Mouse (Mus musculus) ES-E14 (cell line): ENCODE measurements around the gene Retsat. TPM values are rescaled to one million over a fixed set of nuclear protein-coding genes. Genes with fewer than 3 reads are reported as not detected.

Experiments
- DNase-seq: peaks from one replicate; pipeline ENCODE4 v3.0.0-alpha.2; 2013; ENCODE audit warnings: low read depth, low spot score
- H3K27ac ChIP-seq: 2 replicates; pipeline ENCODE4 v1.5.1; 2012; ENCODE audit warnings: low read depth, mild to moderate bottlenecking, low read length, moderate library complexity, mixed read lengths; ENCODE audit not compliant: poor library complexity, insufficient read depth, severe bottlenecking
- H3K36me3 ChIP-seq: 2 replicates; pipeline ENCODE4 v1.6.1; 2012; ENCODE audit warnings: mild to moderate bottlenecking, low read length, moderate library complexity, mixed read lengths; ENCODE audit not compliant: control insufficient read depth, poor library complexity, insufficient read depth, severe bottlenecking
- H3K4me1 ChIP-seq, 2 experiments: fragments of 150-350 bp in 1 of 2; sonication (generic) in 1 of 2; 2 replicates each; pipeline ENCODE4 v1.6.1; 2012; ENCODE audit warnings: low read length in 2 of 2, mild to moderate bottlenecking in 1 of 2, mixed read lengths in 1 of 2; ENCODE audit not compliant: control insufficient read depth in 2 of 2, insufficient read depth in 2 of 2, poor library complexity in 1 of 2
- H3K4me3 ChIP-seq, 2 experiments: fragments of 150-350 bp in 1 of 2; sonication (generic) in 1 of 2; 2 replicates each; pipeline ENCODE4 v1.5.1; 2012; ENCODE audit warnings: low read length in 2 of 2, low read depth in 1 of 2, mild to moderate bottlenecking in 1 of 2, mixed read lengths in 1 of 2; ENCODE audit not compliant: insufficient read depth in 1 of 2, poor library complexity in 1 of 2, severe bottlenecking in 1 of 2
- H3K9ac ChIP-seq: 2 replicates; pipeline ENCODE4 v1.6.1; 2012; ENCODE audit warnings: low read depth, mild to moderate bottlenecking, low read length, mixed read lengths; ENCODE audit not compliant: poor library complexity, insufficient read depth, severe bottlenecking
- H3K9me3 ChIP-seq: fragments of 150-350 bp; sonication (generic); 2 replicates; pipeline ENCODE4 v1.6.1; 2012; ENCODE audit warnings: low read depth, mild to moderate bottlenecking, low read length; ENCODE audit not compliant: control insufficient read depth, insufficient read depth
- CHD2 ChIP-seq: IDR thresholded peaks from 2 replicates; pipeline ENCODE4 v1.6.1; 2014; ENCODE audit warnings: mild to moderate bottlenecking, low read depth, low read length, inconsistent platforms
- HCFC1 ChIP-seq: IDR thresholded peaks from 2 replicates; pipeline ENCODE4 v1.6.1; 2012; ENCODE audit warnings: low read length, inconsistent platforms, borderline replicate concordance; ENCODE audit not compliant: insufficient read depth
- MAFK ChIP-seq: IDR thresholded peaks from 2 replicates; pipeline ENCODE4 v1.6.1; 2014; ENCODE audit warnings: mild to moderate bottlenecking, low read depth, low read length, inconsistent platforms; ENCODE audit not compliant: insufficient read depth
- ZC3H11A ChIP-seq: IDR thresholded peaks from 2 replicates; pipeline ENCODE4 v1.6.1; 2012; ENCODE audit warnings: low read depth, mild to moderate bottlenecking, inconsistent platforms, low read length, borderline replicate concordance
- ZNF384 ChIP-seq: IDR thresholded peaks from 2 replicates; pipeline ENCODE4 v1.6.1; 2012; ENCODE audit warnings: low read depth, low read length, inconsistent platforms
- in situ Hi-C, 2 experiments: fragments of 600-800 bp; cut with MboI; formaldehyde crosslinking; loops; one replicate each; pipeline ENCODE4 v1.15.1; 2025; ENCODE audit warnings: low sequenced_read_pairs in 2 of 2, inconsistent platforms in 1 of 2; ENCODE audit not compliant: unreplicated experiment in 2 of 2
- total RNA-seq: library from RNA; depleted of rRNA; stranded (reverse); fragments of 300-350 nt; gene quantifications from 2 replicates; pipeline ENCODE4 v1.2.3, GENCODE M21; 2012

Retsat gene
- total RNA-seq, 1 experiment, result 20.2 TPM

- H3K36me3 ChIP-seq, result no peaks in the 10 kb centered on the region
- H3K4me1 ChIP-seq, result no peaks in the 10 kb centered on the region; a peak in 1 of 4 replicates
- H3K27ac ChIP-seq, result no peak overlapping the region
- no peaks in the 10 kb centered on the region for H3K9me3 ChIP-seq
- H3K9ac ChIP-seq, result no peak overlapping the region
- TF ChIP-seq HCFC1 (no peak), CHD2 (no peak), MAFK (no peak), ZC3H11A (no peak), ZNF384 (no peak)
- no peak for DNase-seq
- in situ Hi-C loops, result no loop called here
- H3K4me3 ChIP-seq, result no peak overlapping the region
Observed at GRCm38 (mm10) chr6:72583211-72583839, 14.9 kb upstream of the Retsat start.

GRCm38 (mm10) chr6:72584154-72584553 lies 14.1 kb upstream of the Retsat start:
- H3K4me3 ChIP-seq, result no peak overlapping the region
- H3K9ac ChIP-seq, result no peak overlapping the region
- H3K27ac ChIP-seq, result no peak overlapping the region
- no peaks in the 10 kb centered on the region for H3K9me3 ChIP-seq
- TF ChIP-seq MAFK, result no peak
- no peak for TF ChIP-seq HCFC1
- TF ChIP-seq ZNF384, result no peak
- no peak for TF ChIP-seq CHD2
- no peak for TF ChIP-seq ZC3H11A
- in situ Hi-C loops, result no loop called here
- H3K36me3 ChIP-seq, result no peaks in the 10 kb centered on the region
- no peaks in the 10 kb centered on the region; a peak in 1 of 4 replicates for H3K4me1 ChIP-seq
- no peak for DNase-seq

GRCm38 (mm10) chr6:72586701-72587100 lies 11.6 kb upstream of the Retsat start:
- no peak overlapping the region for H3K9ac ChIP-seq
- no peaks in the 10 kb centered on the region for H3K9me3 ChIP-seq
- H3K4me1 ChIP-seq, result no peaks in the 10 kb centered on the region; a peak in 1 of 4 replicates
- no peak for TF ChIP-seq ZC3H11A
- no peak for TF ChIP-seq HCFC1
- no peak for TF ChIP-seq CHD2
- in situ Hi-C loops, result no loop called here
- no peak overlapping the region for H3K4me3 ChIP-seq
- H3K27ac ChIP-seq, result no peak overlapping the region
- DNase-seq, result no peak
- H3K36me3 ChIP-seq, result no peaks in the 10 kb centered on the region

GRCm38 (mm10) chr6:72588307-72588706 lies 10.0 kb upstream of the Retsat start:
- no peak for DNase-seq
- no peak for TF ChIP-seq CHD2
- in situ Hi-C loops, result no loop called here
- H3K9me3 ChIP-seq, result no peaks in the 10 kb centered on the region
- H3K36me3 ChIP-seq, result no peaks in the 10 kb centered on the region
- no peak overlapping the region for H3K4me3 ChIP-seq
- H3K27ac ChIP-seq, result no peak overlapping the region
- H3K9ac ChIP-seq, result no peak overlapping the region
- H3K4me1 ChIP-seq, result no peaks in the 10 kb centered on the region; a peak in 1 of 4 replicates

- DNase-seq, result no peak
- TF ChIP-seq ZC3H11A (no peak), MAFK (no peak), HCFC1 (no peak), CHD2 (no peak), ZNF384 (no peak)
- in situ Hi-C loops, result no loop called here
Observed at GRCm38 (mm10) chr6:72590111-72590510, 8.2 kb upstream of the Retsat start.

More at GRCm38 (mm10) chr6:72590111-72590510, 8.2 kb upstream of the Retsat start:
- Histone ChIP-seq H3K4me1 (no peaks in the 10 kb centered on the region), H3K4me3 (no peak overlapping the region), H3K36me3 (no peaks in the 10 kb centered on the region), H3K9me3 (no peaks in the 10 kb centered on the region), H3K27ac (no peak overlapping the region), H3K9ac (no peak overlapping the region)
